Mouse (Mus musculus): ENCODE results near the gene Spen. TPM values are rescaled to one million over a fixed set of nuclear protein-coding genes. Genes with fewer than 3 reads are reported as not detected.
"Not testable (repeated sequence)": the region's sequence is repeated elsewhere in the genome, so short reads cannot be mapped to it uniquely, and the experiment has no call there.

The Spen gene
- polyA plus RNA-seq, 1 experiment from 2014 or later: 7.5 TPM

GRCm38 (mm10) chr4:141564660-141565059, 26.3 kb upstream of the Spen start:
- H3K9me3 ChIP-seq (replicated peaks; ENCODE audit: control insufficient read depth, low read length): no peaks in the 10 kb centered on the region
- H3K9ac ChIP-seq (ENCODE audit: low read depth, low read length): no peak overlapping the region
- H3K4me3 ChIP-seq (ENCODE audit: low read depth, low read length): no peak overlapping the region
- no peak overlapping the region for H3K27ac ChIP-seq (ENCODE audit: low read depth, low read length)
- H3K36me3 ChIP-seq (ENCODE audit: control insufficient read depth, insufficient read depth, low read length): no peaks in the 10 kb centered on the region
- H3K4me1 ChIP-seq (ENCODE audit: control insufficient read depth, insufficient read depth, low read length): peaks cover under 1% of the 10 kb centered on the region; the same call in 1 of the 2 replicates
- H3K27me3 ChIP-seq (ENCODE audit: control insufficient read depth, insufficient read depth, low read length): no peaks in the 10 kb centered on the region
- 76% methylated on average over 3 of the region's 3 CpGs for WGBS (ENCODE audit: insufficient replicate concordance)
- no peak for ATAC-seq (replicated peaks; ENCODE audit: insufficient number of reproducible peaks, low FRiP score, low TSS enrichment)
- no peak overlapping the region for H3K4me2 ChIP-seq

- no peaks in the 10 kb centered on the region for H3K9me3 ChIP-seq (replicated peaks; ENCODE audit: control insufficient read depth, low read length)
- H3K4me3 ChIP-seq (ENCODE audit: low read depth, low read length): no peak overlapping the region
- H3K27ac ChIP-seq (ENCODE audit: low read depth, low read length): no peak overlapping the region
- WGBS (ENCODE audit: insufficient replicate concordance): 97% methylated on average over 4 of the region's 4 CpGs
- no peak overlapping the region for H3K9ac ChIP-seq (ENCODE audit: low read depth, low read length)
- ATAC-seq (replicated peaks; ENCODE audit: insufficient number of reproducible peaks, low FRiP score, low TSS enrichment): no peak
- H3K4me2 ChIP-seq: no peak overlapping the region
- H3K27me3 ChIP-seq (ENCODE audit: control insufficient read depth, insufficient read depth, low read length): no peaks in the 10 kb centered on the region
- peaks cover 3% of the 10 kb centered on the region; the same call in 1 of the 2 replicates for H3K4me1 ChIP-seq (ENCODE audit: control insufficient read depth, insufficient read depth, low read length)
- H3K36me3 ChIP-seq (ENCODE audit: control insufficient read depth, insufficient read depth, low read length): no peaks in the 10 kb centered on the region
These were observed 25.8 kb upstream of the Spen start for GRCm38 (mm10) chr4:141564209-141564608.

GRCm38 (mm10) chr4:141562281-141562680, 23.9 kb upstream of the Spen start:
- WGBS (ENCODE audit: insufficient replicate concordance): 86% methylated on average over 11 of the region's 11 CpGs
- Histone ChIP-seq H3K4me1 (ENCODE audit: control insufficient read depth, insufficient read depth, low read length) (peaks cover 12% of the 10 kb centered on the region), H3K27me3 (ENCODE audit: control insufficient read depth, insufficient read depth, low read length) (no peaks in the 10 kb centered on the region), H3K9ac (ENCODE audit: low read depth, low read length) (no peak overlapping the region), H3K27ac (ENCODE audit: low read depth, low read length) (no peak overlapping the region), H3K4me2 (no peak overlapping the region), H3K9me3 (replicated peaks; ENCODE audit: control insufficient read depth, low read length) (no peaks in the 10 kb centered on the region), H3K36me3 (ENCODE audit: control insufficient read depth, insufficient read depth, low read length) (no peaks in the 10 kb centered on the region), H3K4me3 (ENCODE audit: low read depth, low read length) (no peak overlapping the region)
- no peak for ATAC-seq (replicated peaks; ENCODE audit: insufficient number of reproducible peaks, low FRiP score, low TSS enrichment)

- not testable (repeated sequence) for H3K9me3 ChIP-seq (replicated peaks; ENCODE audit: control insufficient read depth, low read length); H3K36me3 ChIP-seq (ENCODE audit: control insufficient read depth, insufficient read depth, low read length); H3K27me3 ChIP-seq (ENCODE audit: control insufficient read depth, insufficient read depth, low read length); H3K4me2 ChIP-seq; H3K27ac ChIP-seq (ENCODE audit: low read depth, low read length); H3K4me3 ChIP-seq (ENCODE audit: low read depth, low read length); H3K9ac ChIP-seq (ENCODE audit: low read depth, low read length); ATAC-seq (replicated peaks; ENCODE audit: insufficient number of reproducible peaks, low FRiP score, low TSS enrichment)
- H3K4me1 ChIP-seq (ENCODE audit: control insufficient read depth, insufficient read depth, low read length): peaks cover 12% of the 10 kb centered on the region
- 73% methylated on average over 5 of the region's 5 CpGs for WGBS (ENCODE audit: insufficient replicate concordance)
These were observed 23.0 kb upstream of the Spen start for GRCm38 (mm10) chr4:141561331-141561919.

GRCm38 (mm10) chr4:141559898-141560263, 21.5 kb upstream of the Spen start:
- Histone ChIP-seq H3K4me3 (ENCODE audit: low read depth, low read length) (peak overlapping the region; percentile 53), H3K27ac (ENCODE audit: low read depth, low read length) (peak overlapping the region; percentile 97), H3K9ac (ENCODE audit: low read depth, low read length) (peak overlapping the region; percentile 72), H3K27me3 (ENCODE audit: control insufficient read depth, insufficient read depth, low read length) (no peaks in the 10 kb centered on the region), H3K36me3 (ENCODE audit: control insufficient read depth, insufficient read depth, low read length) (no peaks in the 10 kb centered on the region), H3K4me1 (ENCODE audit: control insufficient read depth, insufficient read depth, low read length) (peaks cover 12% of the 10 kb centered on the region), H3K9me3 (replicated peaks; ENCODE audit: control insufficient read depth, low read length) (no peaks in the 10 kb centered on the region), H3K4me2 (peak overlapping the region; percentile 93)
- WGBS (ENCODE audit: insufficient replicate concordance): 1% methylated on average over 9 of the region's 9 CpGs
- peak; percentile 44; the same call in 1 of the 2 replicates for ATAC-seq (replicated peaks; ENCODE audit: insufficient number of reproducible peaks, low FRiP score, low TSS enrichment)

GRCm38 (mm10) chr4:141559131-141559897, 20.9 kb upstream of the Spen start:
- under 1% methylated on average over 30 of the region's 30 CpGs for WGBS (ENCODE audit: insufficient replicate concordance)
- H3K27me3 ChIP-seq (ENCODE audit: control insufficient read depth, insufficient read depth, low read length): no peaks in the 10 kb centered on the region
- H3K9ac ChIP-seq (ENCODE audit: low read depth, low read length): peak overlapping the region; percentile 72
- peaks cover 12% of the 10 kb centered on the region for H3K4me1 ChIP-seq (ENCODE audit: control insufficient read depth, insufficient read depth, low read length)
- H3K4me3 ChIP-seq (ENCODE audit: low read depth, low read length): peak overlapping the region; percentile 53
- peak; percentile 78 for ATAC-seq (replicated peaks; ENCODE audit: insufficient number of reproducible peaks, low FRiP score, low TSS enrichment)
- peak overlapping the region; percentile 93 for H3K4me2 ChIP-seq
- H3K27ac ChIP-seq (ENCODE audit: low read depth, low read length): peak overlapping the region; percentile 97
- H3K9me3 ChIP-seq (replicated peaks; ENCODE audit: control insufficient read depth, low read length): no peaks in the 10 kb centered on the region
- H3K36me3 ChIP-seq (ENCODE audit: control insufficient read depth, insufficient read depth, low read length): no peaks in the 10 kb centered on the region

GRCm38 (mm10) chr4:141558658-141559057, 20.3 kb upstream of the Spen start:
- H3K27ac ChIP-seq (ENCODE audit: low read depth, low read length): peak overlapping the region; percentile 97
- H3K4me1 ChIP-seq (ENCODE audit: control insufficient read depth, insufficient read depth, low read length): peaks cover 12% of the 10 kb centered on the region
- no peak for ATAC-seq (replicated peaks; ENCODE audit: insufficient number of reproducible peaks, low FRiP score, low TSS enrichment)
- WGBS (ENCODE audit: insufficient replicate concordance): 14% methylated on average over 16 of the region's 16 CpGs
- H3K4me2 ChIP-seq: peak overlapping the region; percentile 93
- no peaks in the 10 kb centered on the region for H3K27me3 ChIP-seq (ENCODE audit: control insufficient read depth, insufficient read depth, low read length)
- H3K9ac ChIP-seq (ENCODE audit: low read depth, low read length): peak overlapping the region; percentile 72
- H3K36me3 ChIP-seq (ENCODE audit: control insufficient read depth, insufficient read depth, low read length): no peaks in the 10 kb centered on the region
- peak overlapping the region; percentile 53 for H3K4me3 ChIP-seq (ENCODE audit: low read depth, low read length)
- H3K9me3 ChIP-seq (replicated peaks; ENCODE audit: control insufficient read depth, low read length): no peaks in the 10 kb centered on the region

- not testable (repeated sequence) for H3K4me2 ChIP-seq; H3K27me3 ChIP-seq (ENCODE audit: control insufficient read depth, insufficient read depth, low read length); H3K36me3 ChIP-seq (ENCODE audit: control insufficient read depth, insufficient read depth, low read length); H3K9ac ChIP-seq (ENCODE audit: low read depth, low read length); H3K4me3 ChIP-seq (ENCODE audit: low read depth, low read length); H3K9me3 ChIP-seq (replicated peaks; ENCODE audit: control insufficient read depth, low read length); ATAC-seq (replicated peaks; ENCODE audit: insufficient number of reproducible peaks, low FRiP score, low TSS enrichment); H3K27ac ChIP-seq (ENCODE audit: low read depth, low read length)
- H3K4me1 ChIP-seq (ENCODE audit: control insufficient read depth, insufficient read depth, low read length): peaks cover 12% of the 10 kb centered on the region
- WGBS (ENCODE audit: insufficient replicate concordance): 86% methylated on average over 6 of the region's 6 CpGs
These were observed 17.8 kb upstream of the Spen start for GRCm38 (mm10) chr4:141556163-141556562.

Measured in heart, embryonic 11.5 days (tissue).